In genomic region chr8:122526084-122526483, GRCm38 (mm10) we compare ENCODE assay signal across 12 mouse cellular contexts. TPM values are rescaled to one million over a fixed set of nuclear protein-coding genes. Genes with fewer than 3 reads are reported as not detected.
DNase-seq lines count a peak whose midpoint lies in the region; ATAC-seq and TF ChIP-seq lines count a peak whose summit lies in the region.
"Had no signal": no experiment of that assay in that cellular context is flagged by ENCODE, and none has a peak within 500 bp of the region (broad histone marks: within the 10 kb centered on the region; RNA-seq: fewer than 3 reads in every experiment).

No protein-coding gene starts in this region.

- H3K27ac ChIP-seq in hindbrain, embryonic 10.5 days: peak overlapping the region; percentile 78
- no peak overlapping the region for H3K27ac ChIP-seq in hindbrain, embryonic 12.5 days
- H3K27ac ChIP-seq in limb, embryonic 11.5 days (replicated peaks; ENCODE audit: low read depth, low read length): peak overlapping the region; percentile 22; the same call in 1 of the 2 replicates
- H3K27ac ChIP-seq: midbrain, embryonic 12.5 days; neural tube, embryonic 13.5 days had no signal

- H3K4me2 ChIP-seq in hindbrain, embryonic 12.5 days (replicated peaks): no peak overlapping the region
- no peak overlapping the region for H3K4me2 ChIP-seq in limb, embryonic 11.5 days (ENCODE audit: low read depth, severe bottlenecking)
- H3K4me2 ChIP-seq: midbrain, embryonic 12.5 days; neural tube, embryonic 13.5 days had no signal

- no peak for ATAC-seq in hindbrain, embryonic 12.5 days (ENCODE audit: low FRiP score)
- peak; percentile 25 for ATAC-seq in Patski
- no peak for ATAC-seq in limb, embryonic 11.5 days (ENCODE audit: insufficient number of reproducible peaks, low FRiP score, low TSS enrichment, low read depth)

- in situ Hi-C loops in Patski (cut with MboI; ENCODE audit: low pct_unique_long_range_greater_than_20kb): no loop called here

- DNase-seq in hindbrain, embryonic 10.5 days (ENCODE audit: low spot score): no peak
- DNase-seq in Patski (ENCODE audit: low read depth, low spot score): no peak
- no peak for DNase-seq in limb, embryonic 11.5 days (ENCODE audit: low spot score)
- no peak for DNase-seq in left cerebral cortex, adult 11 months (ENCODE audit: low spot score)
- no peak for DNase-seq in right cerebral cortex, postnatal 25 days
- DNase-seq: cerebellum, adult 9-11 months; gastrocnemius, postnatal 36 days had no signal

- POLR2A ChIA-PET in Patski (lab: Charles Lee): interaction anchor here (0.9 to 6.8 kb wide), 4 partner anchors 11 to 41 kb away, joined by 3 to 55 read pairs (median 5); partner anchors contain the start of genes Cdt1 and Piezo1

- TF ChIP-seq CTCF in E14TG2a.4 (conservative IDR thresholded peaks at IDR 0.05; ENCODE audit: low read length) (no peak), Patski (IDR thresholded peaks at IDR 0.05) (no peak)

- H3K4me1 ChIP-seq in hindbrain, embryonic 10.5 days (replicated peaks): peaks cover 61% of the 10 kb centered on the region
- H3K4me1 ChIP-seq in hindbrain, embryonic 12.5 days: peaks cover 35% of the 10 kb centered on the region
- peaks cover 86% of the 10 kb centered on the region for H3K4me1 ChIP-seq in E14TG2a.4 (replicated peaks; ENCODE audit: low read depth, low read length)
- H3K4me1 ChIP-seq in limb, embryonic 11.5 days (ENCODE audit: control insufficient read depth, insufficient read depth, low read length): peaks cover 25% of the 10 kb centered on the region

- no peaks in the 10 kb centered on the region for H3K9me3 ChIP-seq in hindbrain, embryonic 10.5 days
- no peaks in the 10 kb centered on the region; the same call in 1 of the 2 replicates for H3K9me3 ChIP-seq in hindbrain, embryonic 12.5 days (replicated peaks)
- H3K9me3 ChIP-seq in E14TG2a.4 (ENCODE audit: low read length): no peaks in the 10 kb centered on the region
- no peaks in the 10 kb centered on the region for H3K9me3 ChIP-seq in limb, embryonic 11.5 days (ENCODE audit: control insufficient read depth, low read length)
- H3K9me3 ChIP-seq: midbrain, embryonic 12.5 days; neural tube, embryonic 13.5 days had no signal

- no peaks in the 10 kb centered on the region for H3K36me3 ChIP-seq in hindbrain, embryonic 10.5 days
- no peaks in the 10 kb centered on the region for H3K36me3 ChIP-seq in hindbrain, embryonic 12.5 days
- H3K36me3 ChIP-seq in E14TG2a.4 (ENCODE audit: insufficient read depth, low read length): peaks cover 52% of the 10 kb centered on the region
- H3K36me3 ChIP-seq in limb, embryonic 11.5 days (ENCODE audit: control insufficient read depth, insufficient read depth, low read length): peaks cover 3% of the 10 kb centered on the region; the same call in 1 of the 2 replicates
- H3K36me3 ChIP-seq: midbrain, embryonic 12.5 days; neural tube, embryonic 13.5 days had no signal

- no peak overlapping the region for H3K4me3 ChIP-seq in hindbrain, embryonic 10.5 days
- no peak overlapping the region for H3K4me3 ChIP-seq in hindbrain, embryonic 12.5 days
- H3K4me3 ChIP-seq in E14TG2a.4 (replicated peaks; ENCODE audit: low read length): peak overlapping the region; percentile 73
- H3K4me3 ChIP-seq in limb, embryonic 11.5 days (ENCODE audit: low read depth, low read length): no peak overlapping the region
- H3K4me3 ChIP-seq: midbrain, embryonic 12.5 days; neural tube, embryonic 13.5 days had no signal

- no peak overlapping the region for H3K9ac ChIP-seq in hindbrain, embryonic 12.5 days
- no peak overlapping the region for H3K9ac ChIP-seq in limb, embryonic 11.5 days (ENCODE audit: low read length)
- H3K9ac ChIP-seq: midbrain, embryonic 12.5 days; neural tube, embryonic 13.5 days had no signal

- CTCF ChIA-PET in Patski (lab: Charles Lee): interaction anchor here (1.0 to 1.4 kb wide), 3 partner anchors 19 to 35 kb away, joined by 3 to 7 read pairs (median 3); partner anchors contain the start of gene Piezo1

- 78% methylated on average over 3 of the region's 3 CpGs for WGBS in hindbrain, embryonic 10.5 days
- WGBS in hindbrain, embryonic 12.5 days: 74% methylated on average over 3 of the region's 3 CpGs
- 70% methylated on average over 3 of the region's 3 CpGs for WGBS in limb, embryonic 11.5 days

- H3K27me3 ChIP-seq in hindbrain, embryonic 10.5 days (ENCODE audit: insufficient read depth, poor library complexity, severe bottlenecking): peaks cover 8% of the 10 kb centered on the region; the same call in 1 of the 2 replicates
- no peaks in the 10 kb centered on the region for H3K27me3 ChIP-seq in hindbrain, embryonic 12.5 days
- no peaks in the 10 kb centered on the region for H3K27me3 ChIP-seq in E14TG2a.4 (ENCODE audit: insufficient read depth, low read length)
- no peaks in the 10 kb centered on the region for H3K27me3 ChIP-seq in Patski
- no peaks in the 10 kb centered on the region for H3K27me3 ChIP-seq in limb, embryonic 11.5 days (ENCODE audit: control insufficient read depth, insufficient read depth, low read length)
- H3K27me3 ChIP-seq: CH12.LX had no signal

RNA-seq across cellular contexts. Expression of gene Piezo1, which starts 25.0 kb away (rescaled TPM):
- 6.5 and 9.2 TPM in 2 replicates for polyA plus RNA-seq in hindbrain, embryonic 10.5 days (2016; fragmentation: Nextera tagmentation; extraction: Ambion mirVana)
- polyA plus RNA-seq in hindbrain, embryonic 12.5 days (2016; fragmentation: Nextera tagmentation; extraction: Ambion mirVana): 8.9 TPM in 2 replicates
- polyA plus RNA-seq in Patski (2021): 253 TPM
- polyA plus RNA-seq in limb, embryonic 11.5 days (2014; fragmentation: Nextera tagmentation; extraction: Ambion mirVana): 6.2 and 7.2 TPM in 2 replicates

RNA-seq across cellular contexts. Expression of gene Cdt1, which starts 41.7 kb away (rescaled TPM):
- polyA plus RNA-seq in hindbrain, embryonic 10.5 days (2016; fragmentation: Nextera tagmentation; extraction: Ambion mirVana): 56.0 and 64.3 TPM in 2 replicates
- polyA plus RNA-seq in hindbrain, embryonic 12.5 days (2016; fragmentation: Nextera tagmentation; extraction: Ambion mirVana): 22.7 and 23.9 TPM in 2 replicates
- 24.2 TPM for polyA plus RNA-seq in Patski (2021)
- polyA plus RNA-seq in limb, embryonic 11.5 days (2014; fragmentation: Nextera tagmentation; extraction: Ambion mirVana): 46.4 and 51.7 TPM in 2 replicates

RNA-seq across cellular contexts. Expression of gene Ctu2, which starts 50.1 kb away (rescaled TPM):
- polyA plus RNA-seq in hindbrain, embryonic 10.5 days (2016; fragmentation: Nextera tagmentation; extraction: Ambion mirVana): 74.1 and 74.7 TPM in 2 replicates
- 66.7 and 68.1 TPM in 2 replicates for polyA plus RNA-seq in hindbrain, embryonic 12.5 days (2016; fragmentation: Nextera tagmentation; extraction: Ambion mirVana)
- polyA plus RNA-seq in Patski (2021): 27.4 TPM
- polyA plus RNA-seq in limb, embryonic 11.5 days (2014; fragmentation: Nextera tagmentation; extraction: Ambion mirVana): 80.7 and 81.3 TPM in 2 replicates

RNA-seq across cellular contexts. Expression of gene Rnf166, which starts 50.2 kb away (rescaled TPM):
- polyA plus RNA-seq in hindbrain, embryonic 10.5 days (2016; fragmentation: Nextera tagmentation; extraction: Ambion mirVana): 31.8 and 33.6 TPM in 2 replicates
- 35.3 and 39.2 TPM in 2 replicates for polyA plus RNA-seq in hindbrain, embryonic 12.5 days (2016; fragmentation: Nextera tagmentation; extraction: Ambion mirVana)
- polyA plus RNA-seq in Patski (2021): 41.5 TPM
- polyA plus RNA-seq in limb, embryonic 11.5 days (2014; fragmentation: Nextera tagmentation; extraction: Ambion mirVana): 35.3 and 36.8 TPM in 2 replicates

RNA-seq across cellular contexts. Expression of gene Aprt, which starts 50.6 kb away (rescaled TPM):
- 237 and 268 TPM in 2 replicates for polyA plus RNA-seq in hindbrain, embryonic 10.5 days (2016; fragmentation: Nextera tagmentation; extraction: Ambion mirVana)
- 160 and 185 TPM in 2 replicates for polyA plus RNA-seq in hindbrain, embryonic 12.5 days (2016; fragmentation: Nextera tagmentation; extraction: Ambion mirVana)
- 224 TPM for polyA plus RNA-seq in Patski (2021)
- 271 and 284 TPM in 2 replicates for polyA plus RNA-seq in limb, embryonic 11.5 days (2014; fragmentation: Nextera tagmentation; extraction: Ambion mirVana)

Comparison
In these comparisons a context has a peak if more than half of its experiments do, and no peak if none do; other contexts are left out.
1. RNA of gene Piezo1, which starts 25.0 kb away (polyA plus RNA-seq): 253 TPM in Patski (single experiment); 8.9 TPM in hindbrain, embryonic 12.5 days, 6.2 to 7.2 TPM in limb, embryonic 11.5 days and 6.5 to 9.2 TPM in hindbrain, embryonic 10.5 days; every median in the first group is over 10 times any median in the second.